Mouse (Mus musculus): ENCODE measurements at regions not wholly inside any gene's neighbourhood (a gene's known extent, or its start where the extent isn't known, plus 50 kb on each side); places are given as distances from the start of the nearest gene placed in this dataset.

DNA sequence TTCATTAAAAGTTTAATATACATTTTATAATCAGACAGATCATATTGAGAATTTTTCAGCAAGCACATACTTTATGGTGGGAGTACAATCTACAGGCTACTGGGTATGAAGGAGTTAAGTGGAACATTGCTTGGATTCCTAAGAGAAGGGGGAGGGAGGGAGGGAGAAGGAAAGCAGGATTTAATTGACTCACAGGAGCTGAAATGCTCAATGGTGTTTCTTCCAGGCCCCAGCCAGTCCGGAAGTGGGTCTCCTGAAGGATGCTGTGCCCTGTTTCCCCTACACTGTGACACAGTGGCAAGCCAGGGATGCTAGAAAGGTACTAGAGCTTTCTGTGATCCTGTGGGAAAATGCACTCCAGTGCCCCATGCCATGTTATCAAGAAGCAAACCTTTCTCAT is 621.0 kb upstream of the Cited2 start:
- Histone ChIP-seq H3K4me3 (no peak overlapping the region), H3K27ac (no peak overlapping the region), H3K4me1 (peaks cover 17% of the 10 kb centered on the region), H3K36me3 (no peaks in the 10 kb centered on the region), H3K9me3 (no peaks in the 10 kb centered on the region), H3K9ac (no peak overlapping the region), H3K27me3 (no peaks in the 10 kb centered on the region), H3K4me2 (no peak overlapping the region)
- no peak for ATAC-seq (ENCODE audit: insufficient number of reproducible peaks, insufficient read depth, low FRiP score, low TSS enrichment, low read depth)
- 0% methylated on average over 1 of the region's 1 CpGs for WGBS

DNA sequence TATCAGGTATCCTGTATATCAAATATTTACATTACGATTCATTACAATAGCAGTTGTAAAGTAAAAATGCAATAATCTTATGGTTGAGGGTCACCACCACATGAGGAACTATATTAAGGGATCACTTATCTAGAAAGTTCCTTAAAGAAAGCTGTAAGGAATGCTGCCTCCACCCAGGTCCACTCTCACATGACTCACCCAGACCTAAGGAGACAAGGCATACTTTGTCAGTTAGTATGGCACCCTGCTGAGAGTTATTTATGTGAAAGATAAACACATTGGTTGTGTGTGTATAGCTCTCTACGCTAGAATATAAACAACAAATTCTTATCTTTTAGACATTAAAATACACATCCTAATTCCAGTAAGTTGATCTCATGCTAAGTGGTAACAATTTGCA is 619.6 kb upstream of the Cited2 start:
- Histone ChIP-seq H3K4me1 (peaks cover 17% of the 10 kb centered on the region), H3K9ac (no peak overlapping the region), H3K4me3 (no peak overlapping the region), H3K36me3 (no peaks in the 10 kb centered on the region), H3K4me2 (no peak overlapping the region), H3K27me3 (no peaks in the 10 kb centered on the region), H3K9me3 (no peaks in the 10 kb centered on the region), H3K27ac (no peak overlapping the region)
- WGBS: 79% methylated on average over 2 of the region's 2 CpGs
- ATAC-seq (ENCODE audit: insufficient number of reproducible peaks, insufficient read depth, low FRiP score, low TSS enrichment, low read depth): no peak

GRCm38 (mm10) chr10:17106831-17107230 is 616.2 kb upstream of the Cited2 start:
- Histone ChIP-seq H3K27ac (no peak overlapping the region), H3K36me3 (no peaks in the 10 kb centered on the region), H3K27me3 (no peaks in the 10 kb centered on the region), H3K4me1 (0 out of 2 replicates have a peak, but pooled peaks cover 5% of the 10 kb centered on the region), H3K4me2 (no peak overlapping the region), H3K4me3 (no peak overlapping the region), H3K9me3 (no peaks in the 10 kb centered on the region), H3K9ac (no peak overlapping the region)
- no peak for ATAC-seq (ENCODE audit: insufficient number of reproducible peaks, insufficient read depth, low FRiP score, low TSS enrichment, low read depth)
- 98% methylated on average over 1 of the region's 1 CpGs for WGBS

DNA sequence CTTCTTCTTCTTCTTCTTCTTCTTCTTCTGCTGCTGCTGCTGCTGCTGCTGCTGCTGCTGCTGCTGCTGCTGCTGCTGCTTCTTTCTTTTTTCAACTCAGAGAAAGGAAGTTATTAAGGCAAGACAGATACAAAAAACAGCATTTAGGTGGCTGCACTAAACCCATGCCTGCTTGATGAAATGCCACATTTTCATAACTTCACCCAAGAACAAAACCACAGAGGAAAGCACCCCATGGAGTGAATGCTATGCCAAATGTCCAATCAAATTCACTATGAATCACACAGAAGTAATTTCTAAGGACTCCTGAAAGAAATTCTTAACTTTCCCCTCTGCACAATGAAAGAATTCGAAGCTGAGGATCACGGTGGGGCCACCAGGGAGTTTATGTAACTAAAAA is 611.9 kb upstream of the Cited2 start:
- Histone ChIP-seq H3K36me3 (no peaks in the 10 kb centered on the region), H3K9me3 (no peaks in the 10 kb centered on the region), H3K27me3 (no peaks in the 10 kb centered on the region), H3K4me3 (no peak overlapping the region), H3K4me2 (no peak overlapping the region), H3K27ac (no peak overlapping the region), H3K4me1 (no peaks in the 10 kb centered on the region), H3K9ac (no peak overlapping the region)
- ATAC-seq (ENCODE audit: insufficient number of reproducible peaks, insufficient read depth, low FRiP score, low TSS enrichment, low read depth): no peak
- 68% methylated on average over 2 of the region's 2 CpGs for WGBS

DNA sequence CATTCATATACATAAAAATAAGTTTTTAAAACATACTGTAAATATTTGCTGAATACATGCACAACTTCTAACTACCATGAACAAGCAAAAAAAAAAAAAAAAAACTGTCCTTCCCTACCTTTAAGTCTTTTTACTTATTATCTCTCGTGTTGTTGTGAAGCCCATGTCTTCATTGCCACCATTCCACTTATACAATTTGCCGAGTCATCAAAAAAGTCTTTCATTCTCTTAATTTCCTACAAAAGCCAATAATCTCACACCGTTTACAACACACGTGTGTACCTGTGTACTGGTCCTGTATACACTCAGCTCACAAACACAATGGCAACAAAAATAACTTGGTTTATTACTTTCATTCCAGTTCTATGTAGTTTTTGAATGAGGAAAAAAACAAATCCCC is 608.2 kb upstream of the Cited2 start:
- Histone ChIP-seq H3K36me3 (no peaks in the 10 kb centered on the region), H3K9me3 (no peaks in the 10 kb centered on the region), H3K27ac (no peak overlapping the region), H3K4me1 (no peaks in the 10 kb centered on the region), H3K9ac (no peak overlapping the region), H3K27me3 (no peaks in the 10 kb centered on the region), H3K4me3 (no peak overlapping the region), H3K4me2 (no peak overlapping the region)
- WGBS: 93% methylated on average over 4 of the region's 4 CpGs
- ATAC-seq (ENCODE audit: insufficient number of reproducible peaks, insufficient read depth, low FRiP score, low TSS enrichment, low read depth): no peak

DNA sequence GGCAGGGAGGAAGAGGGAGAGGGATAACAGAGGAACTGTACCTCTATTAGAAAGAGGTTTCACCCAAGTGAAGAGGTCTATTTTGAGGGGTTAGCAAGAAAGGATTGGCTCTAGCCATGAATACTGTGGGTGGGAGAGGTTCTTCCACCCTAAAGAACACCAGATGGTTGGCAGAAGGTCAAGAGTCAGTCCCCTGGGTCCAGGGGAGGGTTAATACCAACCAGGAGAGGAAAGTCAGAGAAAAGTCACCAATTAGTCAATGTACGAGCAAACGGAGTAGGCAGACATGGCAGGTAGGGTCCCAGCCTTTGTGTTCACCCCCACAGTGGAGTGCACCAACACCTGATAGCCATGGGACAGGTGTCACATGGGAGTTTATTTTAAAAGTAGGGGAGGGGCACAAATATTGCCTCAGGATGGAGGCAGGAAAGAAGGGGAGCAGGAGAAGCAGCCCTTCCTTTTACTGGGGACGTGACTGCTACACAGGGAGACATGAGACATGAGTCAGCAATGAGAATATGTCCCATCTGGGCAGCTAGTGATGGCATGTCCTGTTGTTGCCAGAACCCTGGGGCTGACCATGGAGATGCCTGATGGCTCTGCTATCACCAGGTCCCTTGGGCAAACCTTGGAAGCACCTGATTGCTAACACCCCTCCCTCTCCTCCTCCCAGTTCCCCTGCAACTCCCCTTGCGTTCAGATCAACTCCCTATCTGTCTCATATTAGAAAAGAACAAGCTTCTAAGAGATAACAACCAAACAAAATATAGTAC is 593.4 kb upstream of the Cited2 start:
- H3K36me3 ChIP-seq: no peaks in the 10 kb centered on the region
- no peaks in the 10 kb centered on the region for H3K4me1 ChIP-seq
- no peaks in the 10 kb centered on the region for H3K27me3 ChIP-seq
- no peak for ATAC-seq (ENCODE audit: insufficient number of reproducible peaks, insufficient read depth, low FRiP score, low TSS enrichment, low read depth)
- no peak overlapping the region for H3K27ac ChIP-seq
- H3K9ac ChIP-seq: no peak overlapping the region
- no peak overlapping the region for H3K4me3 ChIP-seq
- no peak overlapping the region for H3K4me2 ChIP-seq
- H3K9me3 ChIP-seq: no peaks in the 10 kb centered on the region; the same call in 1 of the 2 replicates
- 85% methylated on average over 4 of the region's 4 CpGs for WGBS

DNA sequence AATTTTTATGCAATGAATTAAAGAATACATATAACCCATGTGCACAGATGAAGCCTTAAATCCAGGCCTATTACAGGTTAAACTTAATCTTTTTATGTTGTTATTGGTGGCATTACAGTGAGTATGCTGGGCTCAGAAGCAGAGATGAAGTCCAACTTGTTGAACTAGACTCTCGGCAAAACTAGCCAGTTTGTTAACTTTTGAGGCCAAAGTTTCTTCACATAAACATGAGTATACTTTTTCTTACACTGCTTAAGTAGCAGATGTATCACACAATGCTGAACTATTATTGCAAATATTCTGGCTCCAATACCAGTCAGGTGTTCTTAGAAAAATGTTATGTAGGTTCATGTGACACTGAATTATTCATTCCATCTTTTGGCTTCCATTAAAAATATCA is 592.4 kb upstream of the Cited2 start:
- Histone ChIP-seq H3K36me3 (no peaks in the 10 kb centered on the region), H3K4me2 (no peak overlapping the region), H3K9ac (no peak overlapping the region), H3K4me1 (no peaks in the 10 kb centered on the region), H3K27ac (no peak overlapping the region), H3K9me3 (no peaks in the 10 kb centered on the region), H3K27me3 (no peaks in the 10 kb centered on the region), H3K4me3 (no peak overlapping the region)
- no peak for ATAC-seq (ENCODE audit: insufficient number of reproducible peaks, insufficient read depth, low FRiP score, low TSS enrichment, low read depth)
- 84% methylated on average over 1 of the region's 1 CpGs for WGBS

- Histone ChIP-seq H3K27ac (no peak overlapping the region), H3K4me3 (no peak overlapping the region), H3K27me3 (no peaks in the 10 kb centered on the region), H3K9ac (no peak overlapping the region), H3K4me1 (no peaks in the 10 kb centered on the region), H3K4me2 (no peak overlapping the region), H3K9me3 (no peaks in the 10 kb centered on the region), H3K36me3 (no peaks in the 10 kb centered on the region)
- no peak for ATAC-seq (ENCODE audit: insufficient number of reproducible peaks, insufficient read depth, low FRiP score, low TSS enrichment, low read depth)
- 46% methylated on average over 4 of the region's 4 CpGs for WGBS
Observed at GRCm38 (mm10) chr10:17131763-17132162, 591.3 kb upstream of the Cited2 start.

DNA sequence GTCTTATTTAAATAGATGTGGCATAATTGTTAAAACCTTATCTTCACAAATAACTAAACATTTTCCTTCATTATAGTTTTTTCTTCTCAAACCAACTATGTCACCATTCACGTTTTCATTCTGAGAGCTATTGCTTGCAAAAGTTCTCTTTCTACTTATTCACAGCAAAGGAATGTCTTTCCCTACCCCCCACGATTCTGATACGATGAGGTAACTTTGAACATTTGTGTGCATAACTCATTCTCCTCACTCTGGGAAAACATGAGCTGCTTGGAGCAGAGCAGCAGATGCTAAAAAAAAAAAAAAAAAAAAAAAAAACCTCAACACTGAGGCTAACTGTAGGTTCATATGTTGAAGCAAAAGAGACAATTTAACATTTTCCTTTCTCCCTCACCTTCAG is 547.6 kb upstream of the Cited2 start:
- ATAC-seq (ENCODE audit: insufficient number of reproducible peaks, insufficient read depth, low FRiP score, low TSS enrichment, low read depth): no peak
- H3K4me2 ChIP-seq: no peak overlapping the region
- no peak overlapping the region for H3K9ac ChIP-seq
- WGBS: 24% methylated on average over 3 of the region's 3 CpGs
- H3K27me3 ChIP-seq: no peaks in the 10 kb centered on the region
- no peaks in the 10 kb centered on the region for H3K4me1 ChIP-seq
- no peak overlapping the region for H3K27ac ChIP-seq
- H3K36me3 ChIP-seq: no peaks in the 10 kb centered on the region
- no peaks in the 10 kb centered on the region for H3K9me3 ChIP-seq
- no peak overlapping the region for H3K4me3 ChIP-seq

GRCm38 (mm10) chr10:17177054-17177453 is 546.0 kb upstream of the Cited2 start:
- Histone ChIP-seq H3K27ac (no peak overlapping the region), H3K9ac (no peak overlapping the region), H3K36me3 (no peaks in the 10 kb centered on the region), H3K4me1 (no peaks in the 10 kb centered on the region), H3K4me2 (no peak overlapping the region), H3K27me3 (no peaks in the 10 kb centered on the region), H3K4me3 (no peak overlapping the region), H3K9me3 (no peaks in the 10 kb centered on the region)
- ATAC-seq (ENCODE audit: insufficient number of reproducible peaks, insufficient read depth, low FRiP score, low TSS enrichment, low read depth): no peak
- WGBS: 64% methylated on average over 1 of the region's 1 CpGs

- no peaks in the 10 kb centered on the region for H3K9me3 ChIP-seq
Observed at GRCm38 (mm10) chr10:17177503-17178278, 545.3 kb upstream of the Cited2 start.

DNA sequence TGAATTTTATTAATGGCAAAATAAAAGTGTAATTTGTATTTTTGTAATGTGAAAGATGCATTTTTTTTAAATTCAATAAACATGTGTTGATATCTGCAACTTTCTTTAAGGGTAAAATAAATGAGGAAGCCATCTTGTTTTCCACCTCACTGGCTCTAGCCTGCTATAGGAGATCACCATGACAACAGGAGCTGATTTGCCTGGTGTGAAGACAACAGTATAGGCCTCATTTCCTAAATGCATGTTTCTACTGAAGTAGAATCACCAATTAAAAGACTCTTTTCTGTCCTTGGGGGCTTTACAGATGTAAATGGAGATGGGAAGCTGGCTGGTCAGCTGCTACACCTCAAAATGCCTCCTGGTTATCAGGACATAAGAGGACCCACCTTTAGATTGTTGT is 544.4 kb upstream of the Cited2 start:
- no peak overlapping the region for H3K9ac ChIP-seq
- H3K27me3 ChIP-seq: no peaks in the 10 kb centered on the region
- H3K27ac ChIP-seq: no peak overlapping the region
- H3K36me3 ChIP-seq: no peaks in the 10 kb centered on the region
- H3K4me2 ChIP-seq: no peak overlapping the region
- no peak overlapping the region for H3K4me3 ChIP-seq
- H3K4me1 ChIP-seq: no peaks in the 10 kb centered on the region
- ATAC-seq (ENCODE audit: insufficient number of reproducible peaks, insufficient read depth, low FRiP score, low TSS enrichment, low read depth): no peak
- H3K9me3 ChIP-seq: no peaks in the 10 kb centered on the region

More at GRCm38 (mm10) chr10:17177503-17178278, 545.3 kb upstream of the Cited2 start:
- H3K27me3 ChIP-seq: no peaks in the 10 kb centered on the region
- no peak for ATAC-seq (ENCODE audit: insufficient number of reproducible peaks, insufficient read depth, low FRiP score, low TSS enrichment, low read depth)
- H3K36me3 ChIP-seq: no peaks in the 10 kb centered on the region
- H3K4me2 ChIP-seq: no peak overlapping the region
- no peaks in the 10 kb centered on the region for H3K4me1 ChIP-seq
- no peak overlapping the region for H3K9ac ChIP-seq
- H3K4me3 ChIP-seq: no peak overlapping the region
- no peak overlapping the region for H3K27ac ChIP-seq
- 78% methylated on average over 4 of the region's 4 CpGs for WGBS

All from embryonic facial prominence, embryonic 13.5 days (tissue).